Mouse (Mus musculus) lung, postnatal 0 days (tissue): Measurements from ENCODE around the gene Adam12.

ENCODE experiments used
- CTCF ChIP-seq: IDR thresholded peaks from 2 replicates; pipeline ENCODE4 v1.5.1; 2016; ENCODE audit warnings: antibody characterized with exemption, mild to moderate bottlenecking
- EP300 ChIP-seq: IDR thresholded peaks from 2 replicates; pipeline ENCODE4 v1.6.1; 2016; ENCODE audit warnings: antibody characterized with exemption, mild to moderate bottlenecking, control low read depth

DNA sequence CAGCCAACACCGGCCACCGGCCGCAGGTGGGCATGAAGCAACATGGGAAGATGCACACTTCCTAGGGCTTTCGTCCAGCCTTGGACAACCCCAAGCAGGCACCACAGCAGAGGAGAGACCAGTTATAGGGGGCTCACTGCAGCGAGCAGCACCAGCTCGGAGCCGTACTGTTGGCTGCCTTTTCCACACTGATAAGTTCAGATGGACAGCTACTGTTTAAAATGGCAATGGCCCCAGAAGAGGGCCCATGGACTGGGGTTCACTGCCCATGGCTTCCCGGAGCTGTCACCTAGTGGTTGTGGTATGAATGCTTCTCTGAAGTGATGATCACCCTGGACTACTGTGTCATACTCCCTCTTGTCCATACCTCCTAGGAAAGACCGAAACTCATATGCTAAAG is 141.7 kb downstream of the Adam12 start:
- TF ChIP-seq CTCF (no peak), EP300 (no peak)
